Mouse (Mus musculus) ES-E14 (cell line): Measurements from ENCODE around the gene Spint4.

ENCODE experiments used
- HCFC1 ChIP-seq: IDR thresholded peaks from 2 replicates; pipeline ENCODE4 v1.6.1; 2012; ENCODE audit warnings: low read length, inconsistent platforms, borderline replicate concordance; ENCODE audit not compliant: insufficient read depth
- MAFK ChIP-seq: IDR thresholded peaks from 2 replicates; pipeline ENCODE4 v1.6.1; 2014; ENCODE audit warnings: mild to moderate bottlenecking, low read depth, low read length, inconsistent platforms; ENCODE audit not compliant: insufficient read depth
- ZC3H11A ChIP-seq: IDR thresholded peaks from 2 replicates; pipeline ENCODE4 v1.6.1; 2012; ENCODE audit warnings: low read depth, mild to moderate bottlenecking, inconsistent platforms, low read length, borderline replicate concordance

DNA sequence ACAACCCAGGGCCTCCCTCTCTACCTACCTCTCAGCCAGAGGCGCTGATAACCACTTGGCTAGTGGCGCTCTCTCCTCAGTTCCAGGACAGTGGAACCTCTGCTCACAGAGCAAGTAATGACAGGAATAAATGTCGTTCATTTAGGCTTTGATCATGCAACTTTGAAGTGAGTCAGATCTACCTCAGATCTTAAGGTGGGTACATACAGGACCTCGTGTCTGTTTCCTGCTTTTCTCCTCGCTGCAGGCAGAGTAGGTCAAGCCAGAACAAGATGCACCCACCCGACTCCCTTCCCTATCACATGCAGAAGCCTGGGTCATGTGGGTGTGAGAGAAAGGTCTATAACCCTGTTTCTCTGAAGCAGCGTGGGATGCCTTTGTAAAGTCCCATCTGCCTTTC, 24.3 kb upstream of the Spint4 start, which contains the start of gene Wfdc11:
- TF ChIP-seq MAFK = no peak
- no peak for TF ChIP-seq HCFC1
- no peak for TF ChIP-seq ZC3H11A
